Mouse (Mus musculus): ENCODE measurements around the gene Lrmp. TPM values are rescaled to one million over a fixed set of nuclear protein-coding genes. Genes with fewer than 3 reads are reported as not detected.

Gene Lrmp
- polyA plus RNA-seq, 1 experiment from 2014 or later: 31.4 TPM

DNA sequence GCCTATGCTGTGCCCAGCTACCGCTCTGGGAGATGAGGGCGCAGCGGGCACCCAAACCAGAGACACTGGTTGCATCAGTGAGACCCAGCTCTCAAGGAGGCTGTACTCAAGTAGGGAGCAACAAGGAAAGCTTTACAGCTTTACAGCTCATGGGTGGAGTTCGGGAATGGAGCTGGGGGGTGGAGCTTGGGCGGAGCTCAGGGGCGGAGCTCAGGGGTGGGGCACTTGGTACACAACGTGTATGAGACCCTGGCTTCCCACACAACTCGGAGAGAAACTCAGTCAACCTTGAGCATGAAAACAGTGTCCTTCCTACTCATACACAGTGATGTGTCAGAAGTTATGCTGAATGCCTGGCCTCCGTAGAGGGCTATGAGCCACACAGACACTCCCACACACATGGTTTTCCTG lies 60.1 kb downstream of the Lrmp start:
- Histone ChIP-seq H3K4me3 (replicated peaks; ENCODE audit: low read length) (no peak overlapping the region), H3K9me3 (replicated peaks; ENCODE audit: control insufficient read depth, low read length) (no peaks in the 10 kb centered on the region), H3K36me3 (ENCODE audit: control insufficient read depth, insufficient read depth, low read length) (no peaks in the 10 kb centered on the region), H3K27ac (ENCODE audit: low read length) (no peak overlapping the region), H3K9ac (ENCODE audit: low read length) (no peak overlapping the region), H3K4me1 (ENCODE audit: control insufficient read depth, insufficient read depth, low read length) (peaks cover 18% of the 10 kb centered on the region), H3K4me2 (ENCODE audit: low read depth, low read length) (peak overlapping the region; percentile 9), H3K27me3 (ENCODE audit: control insufficient read depth, insufficient read depth, low read length) (no peaks in the 10 kb centered on the region; the same call in 1 of the 2 replicates)
- peak; percentile 45; the same call in 1 of the 2 replicates for ATAC-seq (ENCODE audit: insufficient read depth, low FRiP score)
- 39% methylated on average over 9 of the region's 9 CpGs for WGBS

DNA sequence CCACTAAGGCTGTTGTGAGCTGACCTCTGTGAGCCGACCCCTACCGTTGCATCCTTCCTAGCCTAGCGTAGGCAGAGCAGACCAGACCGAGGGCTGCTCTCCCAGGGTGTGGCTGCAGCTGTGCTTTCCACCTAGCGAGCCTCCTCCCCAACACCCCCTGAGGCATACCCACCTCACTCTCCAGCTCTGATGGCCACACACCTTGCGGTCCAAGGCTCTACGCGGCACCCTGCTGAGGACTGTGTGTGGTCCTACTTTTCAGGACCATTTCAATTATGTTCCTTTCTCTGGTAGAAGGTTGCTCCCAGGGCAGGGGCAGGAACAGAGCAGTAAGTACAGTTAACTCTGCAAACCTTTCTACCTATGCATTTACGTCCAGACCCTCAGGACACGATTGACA lies 61.0 kb downstream of the Lrmp start:
- no peak overlapping the region for H3K9ac ChIP-seq (ENCODE audit: low read length)
- H3K27me3 ChIP-seq (ENCODE audit: control insufficient read depth, insufficient read depth, low read length): no peaks in the 10 kb centered on the region; the same call in 1 of the 2 replicates
- H3K27ac ChIP-seq (ENCODE audit: low read length): no peak overlapping the region
- no peak; the same call in 1 of the 2 replicates for ATAC-seq (ENCODE audit: insufficient read depth, low FRiP score)
- no peaks in the 10 kb centered on the region for H3K9me3 ChIP-seq (replicated peaks; ENCODE audit: control insufficient read depth, low read length)
- WGBS: 63% methylated on average over 10 of the region's 10 CpGs
- peaks cover 18% of the 10 kb centered on the region for H3K4me1 ChIP-seq (ENCODE audit: control insufficient read depth, insufficient read depth, low read length)
- H3K4me3 ChIP-seq (replicated peaks; ENCODE audit: low read length): no peak overlapping the region
- H3K36me3 ChIP-seq (ENCODE audit: control insufficient read depth, insufficient read depth, low read length): no peaks in the 10 kb centered on the region
- H3K4me2 ChIP-seq (ENCODE audit: low read depth, low read length): no peak overlapping the region

DNA sequence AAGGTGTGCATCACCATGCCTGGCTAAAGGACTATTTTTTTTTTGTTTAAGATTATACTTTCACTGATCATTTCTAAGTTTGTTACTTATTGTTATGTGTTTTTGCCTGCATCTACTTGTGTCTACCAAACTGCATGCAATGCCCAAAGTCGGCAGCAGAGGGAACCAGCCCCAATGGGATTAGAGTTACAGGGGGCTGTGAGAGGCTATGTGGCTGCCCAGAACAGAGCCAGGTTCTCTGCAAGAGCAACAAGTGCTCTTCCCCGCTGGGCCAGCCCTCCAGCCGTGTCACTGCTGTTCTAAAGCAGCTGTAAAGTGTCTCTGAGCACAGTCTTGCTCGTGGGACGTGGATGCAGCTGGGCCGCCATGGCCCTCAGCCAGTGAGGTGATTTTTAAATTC lies 64.2 kb downstream of the Lrmp start:
- Histone ChIP-seq H3K27me3 (ENCODE audit: control insufficient read depth, insufficient read depth, low read length) (no peaks in the 10 kb centered on the region; the same call in 1 of the 2 replicates), H3K4me3 (replicated peaks; ENCODE audit: low read length) (no peak overlapping the region), H3K9me3 (replicated peaks; ENCODE audit: control insufficient read depth, low read length) (no peaks in the 10 kb centered on the region), H3K36me3 (ENCODE audit: control insufficient read depth, insufficient read depth, low read length) (no peaks in the 10 kb centered on the region), H3K4me2 (ENCODE audit: low read depth, low read length) (no peak overlapping the region), H3K27ac (ENCODE audit: low read length) (no peak overlapping the region), H3K9ac (ENCODE audit: low read length) (no peak overlapping the region), H3K4me1 (ENCODE audit: control insufficient read depth, insufficient read depth, low read length) (peaks cover 6% of the 10 kb centered on the region)
- ATAC-seq (ENCODE audit: insufficient read depth, low FRiP score): no peak
- WGBS: 31% methylated on average over 6 of the region's 6 CpGs

DNA sequence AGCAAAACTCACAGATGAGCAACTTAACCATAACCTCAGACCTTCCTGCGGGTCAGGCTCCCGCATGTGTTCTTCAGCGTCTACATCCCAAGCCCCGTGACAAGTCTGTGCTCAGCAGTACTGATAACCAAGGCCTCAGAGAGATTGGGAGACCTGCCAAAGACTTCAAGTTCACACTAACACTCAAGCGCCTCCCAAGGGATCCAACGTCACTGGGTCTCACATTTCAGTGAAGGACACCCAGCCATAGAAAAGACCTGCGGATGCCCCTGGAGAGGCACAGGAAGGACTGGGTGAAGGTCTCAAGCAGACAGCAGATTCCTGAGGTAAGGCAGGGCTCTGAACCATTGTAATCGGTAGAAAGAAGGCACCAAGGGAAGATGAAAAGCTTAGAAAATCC lies 66.6 kb downstream of the Lrmp start:
- Histone ChIP-seq H3K36me3 (ENCODE audit: control insufficient read depth, insufficient read depth, low read length) (no peaks in the 10 kb centered on the region), H3K27me3 (ENCODE audit: control insufficient read depth, insufficient read depth, low read length) (no peaks in the 10 kb centered on the region; the same call in 1 of the 2 replicates), H3K4me1 (ENCODE audit: control insufficient read depth, insufficient read depth, low read length) (no peaks in the 10 kb centered on the region), H3K9me3 (replicated peaks; ENCODE audit: control insufficient read depth, low read length) (no peaks in the 10 kb centered on the region), H3K4me2 (ENCODE audit: low read depth, low read length) (no peak overlapping the region), H3K9ac (ENCODE audit: low read length) (no peak overlapping the region), H3K4me3 (replicated peaks; ENCODE audit: low read length) (no peak overlapping the region), H3K27ac (ENCODE audit: low read length) (no peak overlapping the region)
- no peak for ATAC-seq (ENCODE audit: insufficient read depth, low FRiP score)
- WGBS: 62% methylated on average over 8 of the region's 8 CpGs

DNA sequence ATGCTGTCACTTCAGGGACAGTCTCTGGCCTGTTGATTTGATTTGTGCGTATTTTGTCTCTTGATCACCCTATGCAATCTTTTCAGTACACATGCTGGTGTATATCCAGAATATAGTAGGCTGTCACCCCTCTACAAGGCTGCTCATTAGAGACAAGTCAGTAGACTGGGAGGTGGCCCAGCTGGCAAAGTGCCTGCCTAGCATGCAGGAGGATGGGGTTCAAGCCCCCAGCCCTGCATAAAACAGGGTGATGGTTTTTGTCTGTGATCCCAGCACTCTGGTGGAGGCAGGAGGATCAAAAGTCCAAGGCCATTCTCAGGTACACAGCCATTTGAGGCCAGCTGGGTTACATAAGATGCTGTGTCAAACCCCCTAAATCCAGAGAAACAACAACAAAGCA lies 70.6 kb downstream of the Lrmp start:
- Histone ChIP-seq H3K4me1 (ENCODE audit: control insufficient read depth, insufficient read depth, low read length) (no peaks in the 10 kb centered on the region), H3K4me3 (replicated peaks; ENCODE audit: low read length) (no peak overlapping the region), H3K9ac (ENCODE audit: low read length) (no peak overlapping the region), H3K27me3 (ENCODE audit: control insufficient read depth, insufficient read depth, low read length) (no peaks in the 10 kb centered on the region), H3K4me2 (ENCODE audit: low read depth, low read length) (no peak overlapping the region), H3K27ac (ENCODE audit: low read length) (no peak overlapping the region), H3K9me3 (replicated peaks; ENCODE audit: control insufficient read depth, low read length) (no peaks in the 10 kb centered on the region), H3K36me3 (ENCODE audit: control insufficient read depth, insufficient read depth, low read length) (no peaks in the 10 kb centered on the region)
- ATAC-seq (ENCODE audit: insufficient read depth, low FRiP score): no peak
- 93% methylated on average over 1 of the region's 1 CpGs for WGBS

DNA sequence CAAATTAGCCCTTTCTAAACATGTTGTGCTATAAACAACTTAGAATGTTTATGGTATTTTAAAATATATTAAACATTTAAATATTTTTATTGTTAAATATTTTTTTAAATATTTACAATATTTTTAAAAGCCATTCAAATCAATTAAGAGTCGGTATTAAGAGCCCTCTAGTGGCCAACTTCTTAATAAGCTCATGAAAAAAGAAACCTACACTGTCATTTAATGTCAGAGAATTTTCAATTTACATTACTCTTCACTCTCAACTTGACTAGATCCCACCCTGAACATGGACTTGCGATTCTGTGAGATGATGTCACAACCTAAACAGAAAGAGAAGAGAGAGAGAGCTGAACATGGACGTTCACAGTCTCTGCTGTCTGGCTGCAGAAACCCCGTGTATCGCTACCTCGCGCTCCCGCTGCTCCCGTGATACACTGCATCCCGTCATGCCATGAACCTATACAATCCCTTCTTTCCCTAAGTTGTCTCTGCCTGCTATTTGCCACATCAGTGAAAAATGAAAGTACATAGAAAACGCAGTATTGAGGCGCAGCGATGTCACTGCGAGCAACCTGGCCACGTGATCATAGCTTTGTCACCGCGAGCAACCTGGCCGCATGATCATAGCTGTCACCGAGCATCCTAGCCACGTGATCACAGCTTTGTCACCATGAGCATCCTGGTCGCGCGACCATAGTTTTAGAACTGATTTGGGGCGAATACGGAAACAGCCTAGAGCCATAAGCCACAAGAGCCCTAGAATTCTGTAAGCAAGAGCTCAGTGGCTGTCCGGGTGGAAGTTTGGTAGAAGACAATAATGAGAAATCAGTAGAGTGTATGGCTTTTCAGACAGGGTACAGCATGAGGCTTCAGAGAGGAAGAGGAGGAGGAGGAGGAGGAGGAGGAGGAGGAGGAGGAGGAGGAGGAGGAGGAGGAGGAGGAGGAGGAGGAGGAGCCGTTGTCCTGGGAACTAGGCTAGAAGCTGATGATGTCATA lies 71.9 kb downstream of the Lrmp start:
- no peaks in the 10 kb centered on the region for H3K9me3 ChIP-seq (replicated peaks; ENCODE audit: control insufficient read depth, low read length)
- no peaks in the 10 kb centered on the region for H3K27me3 ChIP-seq (ENCODE audit: control insufficient read depth, insufficient read depth, low read length)
- ATAC-seq (ENCODE audit: insufficient read depth, low FRiP score): peak; percentile 37; the same call in 1 of the 2 replicates
- no peaks in the 10 kb centered on the region for H3K36me3 ChIP-seq (ENCODE audit: control insufficient read depth, insufficient read depth, low read length)
- no peaks in the 10 kb centered on the region for H3K4me1 ChIP-seq (ENCODE audit: control insufficient read depth, insufficient read depth, low read length)
- no peak overlapping the region for H3K27ac ChIP-seq (ENCODE audit: low read length)
- H3K9ac ChIP-seq (ENCODE audit: low read length): peak overlapping the region; percentile 49
- 59% methylated on average over 27 of the region's 27 CpGs for WGBS
- H3K4me3 ChIP-seq (replicated peaks; ENCODE audit: low read length): peak overlapping the region; percentile 38
- H3K4me2 ChIP-seq (ENCODE audit: low read depth, low read length): peak overlapping the region; percentile 55

DNA sequence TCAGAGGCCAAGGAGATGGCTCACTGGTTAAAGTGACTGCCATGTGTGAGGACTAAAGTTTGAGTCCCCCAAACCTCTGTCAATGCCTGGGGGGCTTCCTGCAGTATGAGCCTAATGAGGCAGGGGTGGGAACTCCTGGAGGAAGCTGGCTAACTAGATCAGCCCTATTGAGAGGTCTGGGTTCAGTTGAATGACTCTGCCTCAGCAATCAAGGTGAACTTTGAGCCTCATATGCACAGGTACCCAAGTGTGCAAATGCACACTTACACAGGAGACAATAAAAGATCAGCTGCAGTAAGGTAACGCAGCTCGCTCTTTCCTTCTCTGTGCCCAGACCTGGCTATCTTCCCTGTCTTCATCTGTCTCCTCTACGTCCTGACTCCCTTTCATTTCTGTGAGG lies 77.6 kb downstream of the Lrmp start:
- H3K36me3 ChIP-seq (ENCODE audit: control insufficient read depth, insufficient read depth, low read length): no peaks in the 10 kb centered on the region
- H3K27me3 ChIP-seq (ENCODE audit: control insufficient read depth, insufficient read depth, low read length): no peaks in the 10 kb centered on the region
- no peaks in the 10 kb centered on the region for H3K9me3 ChIP-seq (replicated peaks; ENCODE audit: control insufficient read depth, low read length)
- no peak overlapping the region for H3K4me3 ChIP-seq (replicated peaks; ENCODE audit: low read length)
- no peak overlapping the region for H3K4me2 ChIP-seq (ENCODE audit: low read depth, low read length)
- no peaks in the 10 kb centered on the region for H3K4me1 ChIP-seq (ENCODE audit: control insufficient read depth, insufficient read depth, low read length)
- H3K9ac ChIP-seq (ENCODE audit: low read length): no peak overlapping the region
- no peak for ATAC-seq (ENCODE audit: insufficient read depth, low FRiP score)
- WGBS: 72% methylated on average over 3 of the region's 3 CpGs
- no peak overlapping the region for H3K27ac ChIP-seq (ENCODE audit: low read length)

DNA sequence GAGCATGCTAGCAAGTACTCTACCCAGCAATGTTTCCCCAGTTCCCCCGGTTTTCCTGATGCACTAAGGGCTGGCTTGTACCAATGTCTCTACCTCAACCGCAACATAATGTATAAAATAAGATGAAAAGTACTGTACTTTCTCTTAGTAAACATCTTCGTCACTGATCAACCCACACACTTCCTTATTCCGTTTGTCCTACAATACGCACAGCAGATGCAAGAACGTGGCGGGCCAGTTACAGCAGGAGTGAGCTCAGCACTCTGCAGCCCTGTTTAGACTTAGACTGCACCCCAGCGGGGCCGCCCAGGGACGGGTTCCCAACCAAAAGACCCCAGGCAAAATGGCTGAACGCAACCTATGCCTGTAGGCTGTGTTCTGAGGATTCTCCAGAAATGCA lies 78.0 kb downstream of the Lrmp start:
- Histone ChIP-seq H3K4me2 (ENCODE audit: low read depth, low read length) (no peak overlapping the region), H3K4me1 (ENCODE audit: control insufficient read depth, insufficient read depth, low read length) (no peaks in the 10 kb centered on the region), H3K36me3 (ENCODE audit: control insufficient read depth, insufficient read depth, low read length) (no peaks in the 10 kb centered on the region), H3K27me3 (ENCODE audit: control insufficient read depth, insufficient read depth, low read length) (no peaks in the 10 kb centered on the region), H3K4me3 (replicated peaks; ENCODE audit: low read length) (no peak overlapping the region), H3K27ac (ENCODE audit: low read length) (no peak overlapping the region), H3K9ac (ENCODE audit: low read length) (no peak overlapping the region), H3K9me3 (replicated peaks; ENCODE audit: control insufficient read depth, low read length) (no peaks in the 10 kb centered on the region)
- no peak for ATAC-seq (ENCODE audit: insufficient read depth, low FRiP score)
- 68% methylated on average over 11 of the region's 11 CpGs for WGBS

DNA sequence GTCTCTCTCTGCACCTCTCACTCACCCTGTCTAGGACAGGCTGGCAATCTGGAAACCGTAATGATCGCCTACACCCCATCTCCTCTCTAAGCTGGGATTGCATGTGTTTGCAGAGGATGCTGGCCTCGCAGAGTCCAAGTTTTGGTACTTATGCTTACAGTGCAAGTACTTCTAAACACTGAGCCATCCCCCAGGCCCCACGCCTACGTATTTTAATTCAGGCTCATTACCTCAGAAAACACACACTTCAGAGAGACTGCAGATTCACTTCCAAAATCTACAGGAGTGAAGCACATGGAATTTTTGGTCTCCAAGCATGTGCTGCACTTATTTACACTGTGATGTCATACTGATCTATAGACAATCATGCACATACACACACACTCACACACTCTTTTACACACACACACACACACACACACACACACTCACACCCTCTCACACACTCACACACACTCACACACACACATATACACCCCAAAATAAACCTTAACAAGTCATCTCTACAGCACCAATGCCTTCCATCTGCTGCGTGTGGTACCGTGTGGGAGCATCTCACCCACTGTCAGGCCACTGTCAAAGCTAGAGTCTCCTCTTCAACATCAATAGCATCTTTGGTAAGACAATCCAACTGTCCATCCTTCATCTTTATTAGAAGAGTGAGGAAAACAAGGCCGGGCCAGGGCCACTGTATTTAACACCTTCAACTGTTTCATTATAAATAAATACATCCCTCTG lies 82.7 kb downstream of the Lrmp start:
- no peak for ATAC-seq (ENCODE audit: insufficient read depth, low FRiP score)
- Histone ChIP-seq H3K4me3 (replicated peaks; ENCODE audit: low read length) (no peak overlapping the region), H3K27ac (ENCODE audit: low read length) (no peak overlapping the region), H3K4me1 (ENCODE audit: control insufficient read depth, insufficient read depth, low read length) (no peaks in the 10 kb centered on the region), H3K36me3 (ENCODE audit: control insufficient read depth, insufficient read depth, low read length) (no peaks in the 10 kb centered on the region), H3K9ac (ENCODE audit: low read length) (no peak overlapping the region), H3K9me3 (replicated peaks; ENCODE audit: control insufficient read depth, low read length) (no peaks in the 10 kb centered on the region), H3K4me2 (ENCODE audit: low read depth, low read length) (no peak overlapping the region), H3K27me3 (ENCODE audit: control insufficient read depth, insufficient read depth, low read length) (no peaks in the 10 kb centered on the region)
- WGBS: 87% methylated on average over 8 of the region's 8 CpGs
